Mouse (Mus musculus): ENCODE results near the gene Adamtsl5. TPM values are rescaled to one million over a fixed set of nuclear protein-coding genes. Genes with fewer than 3 reads are reported as not detected.
A peak's percentile ranks its signal among the peaks of the same experiment; 100 is the strongest.

Adamtsl5 gene
- polyA plus RNA-seq, 1 experiment from 2014 or later: 2.2 TPM

- Histone ChIP-seq H3K4me2 (peak overlapping the region; percentile 83), H3K36me3 (replicated peaks) (peaks cover 3% of the 10 kb centered on the region; the same call in 1 of the 2 replicates), H3K27ac (replicated peaks) (no peak overlapping the region), H3K4me3 (replicated peaks) (peak overlapping the region; percentile 54), H3K4me1 (replicated peaks) (peaks cover 69% of the 10 kb centered on the region), H3K9me3 (replicated peaks) (no peaks in the 10 kb centered on the region), H3K27me3 (peaks cover 56% of the 10 kb centered on the region), H3K9ac (no peak overlapping the region)
- WGBS (ENCODE audit: insufficient replicate concordance): 5% methylated on average over 47 of the region's 47 CpGs
- no peak for ATAC-seq (ENCODE audit: insufficient read depth)
These were observed 6.5 kb downstream of the Adamtsl5 start for GRCm38 (mm10) chr10:80341491-80342304.

DNA sequence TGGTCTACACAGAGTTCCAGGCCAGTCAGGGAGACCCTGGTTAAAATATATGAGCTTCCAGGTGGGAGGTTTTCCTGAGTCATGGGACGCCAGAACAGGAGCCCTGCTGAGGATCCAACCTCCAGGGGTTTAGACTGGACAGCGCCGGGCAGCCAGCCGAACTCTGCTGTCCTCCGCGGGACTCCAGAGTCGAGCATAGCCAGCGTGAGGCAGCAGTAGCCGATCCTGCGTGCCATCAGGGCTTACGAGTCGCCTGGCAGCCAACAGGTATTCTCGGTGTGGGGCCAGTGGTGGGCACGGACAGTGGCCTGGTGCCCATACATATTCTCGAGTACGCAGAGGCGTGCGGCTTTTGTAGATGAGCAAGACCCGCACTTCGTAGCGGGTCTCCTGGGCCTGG, 7.2 kb downstream of the Adamtsl5 start:
- peaks cover 74% of the 10 kb centered on the region for H3K4me1 ChIP-seq (replicated peaks)
- no peak overlapping the region for H3K4me2 ChIP-seq
- 26% methylated on average over 21 of the region's 21 CpGs for WGBS (ENCODE audit: insufficient replicate concordance)
- no peak overlapping the region for H3K4me3 ChIP-seq (replicated peaks)
- H3K9ac ChIP-seq: no peak overlapping the region
- H3K27me3 ChIP-seq: peaks cover 53% of the 10 kb centered on the region
- H3K36me3 ChIP-seq (replicated peaks): peaks cover 8% of the 10 kb centered on the region
- ATAC-seq (ENCODE audit: insufficient read depth): no peak
- H3K27ac ChIP-seq (replicated peaks): no peak overlapping the region
- H3K9me3 ChIP-seq (replicated peaks): no peaks in the 10 kb centered on the region

DNA sequence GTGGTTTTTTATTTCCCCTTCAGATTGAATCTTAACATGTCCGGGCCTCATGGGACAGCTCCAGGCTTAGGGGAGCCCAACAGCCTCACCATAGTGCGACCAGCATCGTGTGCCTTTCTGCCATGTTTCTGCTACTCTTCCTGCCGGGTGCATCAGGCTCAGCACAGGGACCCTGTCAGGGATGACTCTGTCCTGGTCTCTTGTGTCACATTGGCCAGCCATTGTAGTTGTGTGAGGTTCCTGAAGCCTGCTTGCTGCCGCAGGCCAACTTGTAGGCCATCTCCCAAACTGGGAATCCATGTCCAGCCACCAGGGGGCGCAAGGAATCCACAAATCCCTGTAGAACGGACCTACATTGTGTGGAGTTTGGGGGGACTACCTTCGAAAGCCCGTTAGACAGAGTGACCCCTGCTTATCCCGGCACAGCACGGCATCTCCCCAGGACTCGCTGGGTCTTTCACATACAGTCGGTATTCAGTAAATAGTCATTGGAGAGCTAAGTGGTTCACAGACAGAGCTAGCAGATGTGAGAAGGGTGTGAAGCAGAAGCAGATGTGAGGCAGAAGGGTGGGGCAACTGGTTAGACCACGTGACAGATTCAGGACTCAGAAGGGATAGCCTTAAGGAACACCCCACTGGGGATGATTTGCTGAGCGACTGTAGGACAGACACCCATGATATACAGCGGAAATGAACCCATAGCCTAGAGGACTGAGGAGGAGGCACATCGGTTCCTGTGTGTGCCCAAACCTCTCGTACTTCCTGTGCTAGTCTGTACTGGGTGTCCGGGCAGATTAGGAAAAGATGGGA, 8.1 kb downstream of the Adamtsl5 start:
- Histone ChIP-seq H3K27me3 (peaks cover 44% of the 10 kb centered on the region), H3K4me1 (replicated peaks) (peaks cover 66% of the 10 kb centered on the region), H3K9ac (0 out of 2 replicates have a peak overlapping the region, but pooled peaks have one; percentile 7)

DNA sequence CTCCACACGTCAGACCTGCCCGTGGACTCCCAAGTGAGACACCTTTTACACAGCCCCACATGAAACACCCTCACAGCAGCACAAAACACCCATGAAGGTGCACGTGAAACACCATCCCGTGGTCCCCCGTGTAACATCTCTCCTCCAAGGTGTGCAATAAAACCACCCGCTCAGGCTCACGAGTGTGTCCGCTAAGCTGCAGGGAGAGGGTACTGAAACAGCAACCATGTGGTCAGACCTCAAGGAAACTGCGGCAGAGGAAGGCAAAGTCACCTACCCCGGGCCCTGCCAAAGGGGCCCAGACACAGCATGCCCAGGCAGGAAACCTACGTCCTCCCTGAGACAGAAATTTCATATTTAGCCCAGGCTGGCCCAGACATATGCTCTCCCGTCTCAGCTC, 11.9 kb downstream of the Adamtsl5 start:
- Histone ChIP-seq H3K4me2 (no peak overlapping the region), H3K4me3 (replicated peaks) (no peak overlapping the region), H3K9ac (no peak overlapping the region), H3K27ac (replicated peaks) (no peak overlapping the region), H3K27me3 (peaks cover 16% of the 10 kb centered on the region), H3K36me3 (replicated peaks) (peaks cover 35% of the 10 kb centered on the region), H3K9me3 (replicated peaks) (no peaks in the 10 kb centered on the region), H3K4me1 (replicated peaks) (peaks cover 55% of the 10 kb centered on the region)
- WGBS (ENCODE audit: insufficient replicate concordance): 70% methylated on average over 12 of the region's 12 CpGs
- no peak for ATAC-seq (ENCODE audit: insufficient read depth)

More for the DNA sequence above, 8.1 kb downstream of the Adamtsl5 start:
- Histone ChIP-seq H3K27ac (replicated peaks) (no peak overlapping the region), H3K36me3 (replicated peaks) (peaks cover 17% of the 10 kb centered on the region), H3K4me2 (peak overlapping the region; percentile 65), H3K4me3 (replicated peaks) (peak overlapping the region; percentile 27), H3K9me3 (replicated peaks) (no peaks in the 10 kb centered on the region)
- 0 out of 2 replicates have a peak, but pooled peaks have one; percentile 6 for ATAC-seq (ENCODE audit: insufficient read depth)
- 15% methylated on average over 19 of the region's 19 CpGs for WGBS (ENCODE audit: insufficient replicate concordance)

DNA sequence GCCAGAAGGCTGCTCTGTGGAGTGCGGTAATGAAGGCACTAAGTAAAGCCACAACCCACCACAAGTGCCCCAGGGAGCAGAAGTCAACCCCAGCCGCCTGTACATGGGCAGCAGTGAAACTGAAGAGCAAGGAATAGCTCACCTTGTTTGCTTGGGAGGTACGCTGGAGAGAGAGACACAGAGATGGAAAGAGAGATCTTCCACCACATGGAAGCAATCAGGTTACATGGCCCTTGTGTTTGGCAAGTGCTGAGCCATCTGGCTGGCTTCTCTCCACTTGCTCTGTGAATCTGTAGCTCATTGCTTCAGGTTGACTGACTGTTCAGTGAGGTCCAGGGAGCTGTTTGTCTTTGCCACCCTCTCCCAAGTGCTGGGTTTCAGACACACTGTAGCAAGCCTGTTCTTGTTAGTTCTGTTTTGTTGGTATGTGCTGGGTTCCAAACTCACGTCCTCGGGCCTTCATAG, 15.7 kb downstream of the Adamtsl5 start:
- Histone ChIP-seq H3K36me3 (replicated peaks) (peaks cover 35% of the 10 kb centered on the region), H3K27ac (replicated peaks) (peak overlapping the region; percentile 94), H3K4me3 (replicated peaks) (peak overlapping the region; percentile 68), H3K9me3 (replicated peaks) (no peaks in the 10 kb centered on the region), H3K4me2 (peak overlapping the region; percentile 96), H3K4me1 (replicated peaks) (peaks cover 71% of the 10 kb centered on the region), H3K9ac (peak overlapping the region; percentile 65; the same call in 1 of the 2 replicates), H3K27me3 (peaks cover 3% of the 10 kb centered on the region; the same call in 1 of the 2 replicates)
- 54% methylated on average over 5 of the region's 5 CpGs for WGBS (ENCODE audit: insufficient replicate concordance)
- ATAC-seq (ENCODE audit: insufficient read depth): no peak

GRCm38 (mm10) chr10:80331636-80332524, 16.3 kb downstream of the Adamtsl5 start:
- 21% methylated on average over 10 of the region's 10 CpGs for WGBS (ENCODE audit: insufficient replicate concordance)
- Histone ChIP-seq H3K4me3 (replicated peaks) (peak overlapping the region; percentile 68), H3K9ac (peak overlapping the region; percentile 65), H3K4me2 (peak overlapping the region; percentile 96), H3K27me3 (peaks cover 3% of the 10 kb centered on the region; the same call in 1 of the 2 replicates), H3K27ac (replicated peaks) (peak overlapping the region; percentile 94), H3K4me1 (replicated peaks) (peaks cover 71% of the 10 kb centered on the region), H3K9me3 (replicated peaks) (no peaks in the 10 kb centered on the region), H3K36me3 (replicated peaks) (peaks cover 34% of the 10 kb centered on the region)
- peak; percentile 75 for ATAC-seq (ENCODE audit: insufficient read depth)

- Histone ChIP-seq H3K4me1 (replicated peaks) (peaks cover 68% of the 10 kb centered on the region), H3K9ac (peak overlapping the region; percentile 65), H3K9me3 (replicated peaks) (no peaks in the 10 kb centered on the region), H3K27me3 (no peaks in the 10 kb centered on the region), H3K4me3 (replicated peaks) (peak overlapping the region; percentile 68), H3K27ac (replicated peaks) (peak overlapping the region; percentile 94), H3K4me2 (peak overlapping the region; percentile 96), H3K36me3 (replicated peaks) (peaks cover 25% of the 10 kb centered on the region)
- 55% methylated on average over 2 of the region's 2 CpGs for WGBS (ENCODE audit: insufficient replicate concordance)
- no peak for ATAC-seq (ENCODE audit: insufficient read depth)
These were observed 17.3 kb downstream of the Adamtsl5 start for GRCm38 (mm10) chr10:80330888-80331287.

DNA sequence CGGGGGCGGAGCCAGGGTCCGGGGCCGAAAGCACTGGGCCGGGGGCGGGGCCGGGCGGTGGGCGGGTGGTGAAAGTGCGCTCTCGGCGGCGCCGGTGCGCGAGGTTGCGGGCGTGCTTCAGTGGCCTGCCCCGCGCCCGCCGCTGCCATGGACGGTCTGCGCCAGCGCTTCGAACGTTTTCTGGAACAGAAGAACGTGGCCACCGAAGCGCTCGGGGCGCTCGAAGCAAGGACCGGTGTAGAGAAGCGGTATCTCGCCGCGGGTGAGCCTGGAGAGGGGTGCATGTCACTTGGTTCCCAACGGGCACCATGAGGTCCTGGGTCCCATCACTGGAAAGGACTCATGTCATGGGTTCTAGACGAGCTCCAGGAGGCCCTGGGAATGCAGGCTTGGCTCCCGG, 18.1 kb downstream of the Adamtsl5 start:
- H3K9me3 ChIP-seq (replicated peaks): no peaks in the 10 kb centered on the region
- peaks cover 71% of the 10 kb centered on the region for H3K4me1 ChIP-seq (replicated peaks)
- H3K27me3 ChIP-seq: no peaks in the 10 kb centered on the region
- H3K4me3 ChIP-seq (replicated peaks): peak overlapping the region; percentile 68
- peak overlapping the region; percentile 94 for H3K27ac ChIP-seq (replicated peaks)
- peak overlapping the region; percentile 96 for H3K4me2 ChIP-seq
- H3K9ac ChIP-seq: peak overlapping the region; percentile 65
- WGBS (ENCODE audit: insufficient replicate concordance): under 1% methylated on average over 41 of the region's 41 CpGs
- H3K36me3 ChIP-seq (replicated peaks): peaks cover 17% of the 10 kb centered on the region
- no peak for ATAC-seq (ENCODE audit: insufficient read depth)

DNA sequence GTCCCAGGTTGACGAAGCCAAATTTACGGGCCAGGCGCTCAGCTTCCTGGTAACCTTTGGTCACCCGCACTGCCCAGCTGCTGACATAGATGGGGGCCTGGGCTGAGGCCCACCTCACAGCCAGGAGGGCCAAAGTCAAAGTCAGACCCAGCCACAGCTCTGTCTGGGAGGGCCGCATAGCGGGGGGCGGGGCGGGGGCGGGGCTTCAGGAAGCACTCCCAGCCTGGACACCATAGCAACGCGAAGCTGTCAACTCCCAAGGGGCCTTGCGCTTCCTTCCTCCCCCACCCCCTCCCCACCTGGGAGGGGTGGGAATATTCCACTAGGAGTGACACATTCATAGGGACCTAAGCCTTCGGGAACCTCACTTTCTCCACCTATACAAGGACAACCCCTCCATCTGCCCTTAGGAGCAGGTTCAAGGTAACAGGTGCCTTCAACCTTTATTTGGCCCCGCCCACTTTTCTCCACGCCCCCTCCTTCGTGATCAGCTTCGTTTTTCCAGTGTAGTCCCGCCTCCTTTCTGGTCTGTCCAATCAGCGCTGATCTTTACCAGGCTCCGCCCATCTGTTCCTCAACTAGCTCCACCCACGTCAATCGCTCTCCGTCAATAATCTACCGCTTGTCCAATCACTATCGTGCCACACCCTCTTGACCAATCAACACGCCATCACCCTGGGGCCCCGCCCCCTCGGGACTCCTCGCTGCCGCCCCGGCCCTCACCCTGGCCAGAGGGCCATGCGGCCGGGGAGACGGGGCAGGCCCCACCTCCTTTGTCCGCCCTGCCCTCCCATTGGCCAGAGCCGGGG, 18.7 kb downstream of the Adamtsl5 start, which contains the start of the genes Pcsk4 and Reep6:
Pcsk4 (minus strand) TSS at position 226 of the 809 bp plus-strand sequence.
Reep6 (plus strand) TSS at position 681 of the 809 bp plus-strand sequence.
- no peaks in the 10 kb centered on the region for H3K27me3 ChIP-seq
- H3K36me3 ChIP-seq (replicated peaks): peaks cover 11% of the 10 kb centered on the region
- peak within 1 kb of the TSS; percentile 96 for H3K4me2 ChIP-seq
- peak; percentile 80 for ATAC-seq (ENCODE audit: insufficient read depth)
- H3K9me3 ChIP-seq (replicated peaks): no peaks in the 10 kb centered on the region
- 4% methylated on average over 36 of the region's 36 CpGs for WGBS (ENCODE audit: insufficient replicate concordance)
- H3K4me3 ChIP-seq (replicated peaks): peak within 1 kb of the TSS; percentile 68
- H3K4me1 ChIP-seq (replicated peaks): peaks cover 77% of the 10 kb centered on the region
- peak within 1 kb of the TSS; percentile 65 for H3K9ac ChIP-seq
- peak within 1 kb of the TSS; percentile 94 for H3K27ac ChIP-seq (replicated peaks)
